Mouse (Mus musculus): ENCODE measurements around the gene Dsel. TPM values are rescaled to one million over a fixed set of nuclear protein-coding genes. Genes with fewer than 3 reads are reported as not detected.
A peak's percentile ranks its signal among the peaks of the same experiment; 100 is the strongest.

The Dsel gene
- polyA plus RNA-seq (2017; shearing (Covaris generic)), result 1 to 10 TPM; 1.9 to 2.2 TPM

DNA sequence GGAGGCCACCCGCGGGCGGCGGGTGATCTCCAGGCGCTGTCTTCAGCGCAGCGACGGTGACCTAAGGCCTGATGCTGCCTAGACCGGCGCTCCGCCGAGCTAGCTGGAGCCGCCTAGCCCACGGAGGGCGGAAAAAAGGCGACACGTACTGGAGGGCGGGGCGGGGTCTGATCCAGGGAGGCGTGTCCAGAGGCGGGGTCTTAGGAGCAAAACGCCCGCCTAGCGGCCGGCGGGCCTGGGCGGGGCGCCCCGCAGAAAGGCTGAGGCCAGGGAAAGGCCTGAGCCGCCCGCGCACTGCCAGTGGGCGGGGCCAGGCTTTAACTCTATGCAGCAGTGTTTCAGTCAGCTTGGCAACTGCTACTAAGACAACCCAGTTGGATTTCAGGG is at the start of gene Dsel:
Gene Dsel (minus strand): TSS at position 140 of the 387 bp plus-strand sequence.
- peak; percentile 93 for ATAC-seq

DNA sequence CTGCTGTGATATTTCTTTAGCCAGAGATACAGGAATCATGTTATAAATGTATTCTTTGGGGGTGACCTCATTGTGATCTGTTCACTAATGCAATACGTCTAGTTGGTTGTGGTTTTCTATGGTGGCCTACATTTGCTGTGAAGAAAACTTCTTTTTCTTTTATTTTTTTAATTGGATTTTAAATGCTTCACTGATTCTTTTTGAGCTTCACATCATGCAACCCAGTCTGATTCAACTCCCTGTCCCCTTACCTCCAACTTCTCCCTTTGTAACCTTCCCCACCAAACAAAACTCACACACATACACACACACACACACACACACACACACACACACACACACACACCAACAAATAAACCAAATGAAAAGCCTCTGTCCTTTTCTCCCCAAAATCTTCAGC is 46.7 kb upstream of the Dsel start:
- no peak for ATAC-seq

DNA sequence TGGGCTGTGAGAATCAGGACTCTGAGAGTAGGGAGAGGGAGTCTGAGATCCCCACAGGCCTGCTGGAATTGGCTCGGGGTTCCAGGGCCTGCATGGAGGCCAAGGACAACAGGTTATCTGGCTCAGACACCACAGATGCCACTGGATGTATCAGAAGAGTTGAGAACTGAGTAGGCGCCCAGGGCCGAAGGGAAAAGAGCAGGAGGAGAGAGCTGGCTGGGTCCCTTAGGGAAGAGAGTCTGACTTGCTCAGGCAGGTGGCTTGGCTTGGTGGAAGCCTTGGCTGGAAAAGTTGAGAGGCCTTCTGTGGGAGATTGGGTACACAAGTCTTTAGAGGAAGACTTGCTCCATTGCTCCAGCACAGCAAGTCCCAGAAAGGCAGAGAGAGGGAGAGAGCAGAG is 18.6 kb upstream of the Dsel start:
- no peak for ATAC-seq

DNA sequence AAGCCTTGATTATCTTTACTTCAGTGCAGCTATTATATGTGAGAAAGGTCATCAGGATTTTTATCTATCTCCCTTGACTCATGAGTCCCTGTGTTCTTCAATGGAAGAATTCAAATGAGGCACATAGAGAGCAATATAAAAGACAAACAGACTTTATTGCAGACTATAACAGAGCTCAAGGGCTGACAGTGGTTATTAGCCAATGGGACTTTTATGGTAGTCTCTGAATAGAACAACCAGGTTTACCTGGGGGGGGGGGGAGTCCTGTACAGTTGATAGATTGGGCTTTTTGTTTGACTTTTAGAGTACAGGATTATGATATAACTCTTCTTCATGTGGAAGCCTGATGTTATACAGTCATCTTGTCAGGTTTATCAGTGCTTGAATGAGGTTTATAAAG is 11.1 kb upstream of the Dsel start:
- no peak for ATAC-seq

DNA sequence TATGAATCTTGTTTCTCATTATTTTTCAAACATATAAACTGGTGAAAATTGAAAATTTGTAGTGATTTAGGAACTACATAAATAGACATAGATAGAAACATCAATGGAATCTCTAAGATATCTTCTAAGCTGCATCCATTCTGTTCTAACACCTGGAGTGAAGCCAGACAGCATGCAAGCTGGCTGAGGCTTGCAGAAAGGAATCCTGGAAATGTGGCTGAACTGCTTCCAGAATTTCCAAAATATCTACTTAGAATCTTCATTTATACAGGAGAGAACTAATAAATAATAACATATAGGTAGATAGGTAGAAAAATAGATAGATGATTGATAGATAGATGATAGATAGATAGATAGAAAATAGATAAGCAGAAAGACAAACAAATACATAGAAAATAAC is 8.5 kb upstream of the Dsel start:
- ATAC-seq, result no peak

DNA sequence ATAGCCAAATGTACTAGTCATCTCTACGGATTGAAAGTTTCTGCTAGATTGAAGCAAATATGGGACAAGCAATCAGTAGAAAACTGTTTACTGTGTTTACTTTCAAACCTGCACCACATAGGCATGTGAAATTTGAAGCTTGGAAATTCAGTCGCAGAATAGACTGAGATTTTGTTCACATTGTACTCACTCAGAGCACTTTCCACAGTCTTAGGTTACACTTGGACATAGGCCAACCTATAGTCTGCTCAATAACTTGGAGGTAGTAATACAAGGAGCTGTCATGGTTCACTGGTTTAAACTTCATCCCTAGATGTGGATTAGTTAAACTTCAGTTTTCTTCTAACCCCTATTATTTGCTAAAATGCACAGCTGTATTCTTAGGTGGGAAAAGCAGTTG is 749 bp upstream of the Dsel start:
- ATAC-seq, result no peak

DNA sequence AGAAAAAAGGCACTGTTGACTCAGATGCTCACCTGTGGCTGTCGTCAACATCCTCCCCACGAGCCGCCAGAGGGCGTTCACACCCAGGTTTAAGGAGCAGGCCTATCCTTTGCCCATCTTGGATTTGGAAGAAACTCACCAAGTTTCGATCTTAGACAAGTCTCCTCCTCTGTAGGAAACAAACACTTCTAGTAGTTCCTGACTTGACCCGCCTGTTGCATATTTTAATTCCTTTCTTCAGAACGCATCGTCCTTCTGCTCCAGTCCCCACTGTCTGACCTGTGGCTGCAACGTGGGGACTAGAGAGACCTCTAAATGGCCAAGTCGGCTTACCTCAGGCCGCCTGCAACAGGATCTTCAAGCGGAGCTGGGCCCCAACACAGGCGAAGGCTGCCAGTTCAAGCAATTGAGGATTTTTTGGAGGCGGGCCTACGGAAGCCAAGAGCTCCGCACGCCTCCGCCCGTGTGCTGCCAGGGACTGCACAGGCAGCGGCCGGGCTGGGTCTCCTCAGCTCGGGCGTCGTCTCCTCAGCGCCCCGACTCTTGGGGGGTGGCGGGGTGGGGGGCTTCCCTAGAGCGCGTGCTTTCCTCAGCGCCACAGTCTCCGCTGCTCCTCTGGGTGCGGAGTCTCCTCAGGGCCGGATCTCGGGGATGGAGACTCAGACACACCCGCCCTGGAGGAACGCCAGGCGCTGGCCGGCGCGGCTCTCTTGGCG is 497 bp downstream of the Dsel start:
- peak; percentile 60 for ATAC-seq

DNA sequence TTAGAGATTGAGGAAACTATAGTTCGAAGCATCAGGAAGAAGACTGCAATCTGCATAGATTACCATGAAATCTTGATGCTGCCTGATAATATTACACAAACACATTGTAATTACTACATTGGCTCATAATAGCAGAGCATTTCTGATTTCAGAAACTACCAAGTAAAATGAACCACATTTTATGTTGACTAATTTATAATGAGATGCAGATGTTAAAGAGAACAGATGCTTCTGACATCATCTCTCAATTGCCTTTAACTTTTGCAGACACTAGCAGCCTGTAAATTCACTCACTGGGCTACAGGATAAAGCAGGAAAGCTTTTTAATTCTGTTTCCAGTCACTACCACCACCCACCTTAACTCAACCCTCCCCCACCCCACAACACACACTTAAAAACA is 6.9 kb downstream of the Dsel start:
- no peak for ATAC-seq

DNA sequence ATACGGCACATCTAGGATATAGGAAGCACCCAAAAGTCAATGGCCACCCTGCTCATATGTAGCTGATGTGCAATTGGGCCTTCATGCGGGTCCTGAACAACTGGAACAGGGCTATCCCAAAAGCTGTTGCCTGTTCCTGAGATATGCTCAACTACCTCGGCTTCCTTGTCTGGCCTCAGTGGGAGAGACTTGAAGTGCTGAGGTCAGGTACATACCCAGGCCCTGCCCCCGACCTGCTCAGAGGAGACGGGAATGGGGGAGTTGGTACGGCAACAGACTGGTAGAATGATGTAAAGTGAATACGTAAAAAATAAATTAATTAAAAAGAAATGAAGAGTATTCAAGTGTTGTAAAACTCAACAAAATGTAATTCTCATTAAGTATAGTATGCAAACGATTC is 12.3 kb downstream of the Dsel start:
- no peak for ATAC-seq

DNA sequence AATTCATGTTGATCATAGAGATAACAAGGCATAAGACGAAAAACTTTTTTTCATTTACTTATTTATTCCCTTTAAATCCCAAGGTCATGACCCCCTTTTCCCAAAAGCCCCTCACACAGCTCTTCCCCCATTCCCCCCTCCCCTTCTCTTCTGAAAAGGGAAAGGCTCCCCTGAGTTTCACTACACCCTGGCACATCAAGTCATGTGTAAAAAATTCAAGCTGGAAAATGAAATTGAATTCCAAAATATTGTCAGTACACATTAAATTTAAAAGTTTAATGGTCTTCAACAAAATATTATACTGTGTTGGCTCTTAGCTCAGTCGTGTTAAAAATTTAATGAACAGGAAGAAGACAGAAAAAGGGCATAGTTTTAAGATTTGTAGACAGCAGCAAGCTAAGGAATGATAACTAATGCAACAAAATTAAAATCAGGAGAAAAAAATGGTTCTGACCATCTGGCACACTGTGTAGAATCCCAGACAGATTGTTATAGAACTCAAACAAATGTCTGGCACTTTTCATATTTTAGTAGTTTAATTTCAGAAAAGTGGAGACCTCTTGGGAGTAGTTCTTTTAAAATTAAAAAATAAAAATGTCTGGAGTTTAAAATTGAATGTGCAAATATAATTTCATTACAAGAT is 31.0 kb downstream of the Dsel start:
- no peak for ATAC-seq

Data from activated CD4-positive, CD25-positive, alpha-beta regulatory T cell, adult 4 months (primary cell).